ENCODE assay signal across 13 mouse cellular contexts in genomic region chr16:74683371-74683770, GRCm38 (mm10).
DNase-seq lines count a peak whose midpoint lies in the region; ATAC-seq and TF ChIP-seq lines count a peak whose summit lies in the region.
"Had no signal": no experiment of that assay in that cellular context is flagged by ENCODE, and none has a peak within 500 bp of the region (broad histone marks: within the 10 kb centered on the region; RNA-seq: fewer than 3 reads in every experiment).

No protein-coding gene starts in this region.

- DNase-seq in frontal cortex, postnatal 10 days (ENCODE audit: low spot score in 2 of 2): no peak
- DNase-seq in left cerebral cortex, postnatal 14 days (ENCODE audit: low spot score in 2 of 2): peak; percentile 22 to 26
- DNase-seq in left cerebral cortex, adult 11 months (ENCODE audit: low spot score): no peak
- DNase-seq in 416B (ENCODE audit: low read depth): peak; percentile 66
- no peak for DNase-seq in gastrocnemius, adult 8-10 months (ENCODE audit: low spot score in 2 of 2)
- DNase-seq: cerebellum, adult 9-10 months; heart, adult 11 months; kidney, adult 8-10 months; left cerebral cortex, postnatal 4 days; spleen, adult 18-20 months had no signal

- TF ChIP-seq CTCF in cortical plate, adult 2 months (IDR thresholded peaks at IDR 0.05; ENCODE audit: extremely low read depth, insufficient read depth, low read length): peak; percentile 35; the same call in 1 of the 2 replicates

- TF ChIP-seq POLR2A in cortical plate, adult 2 months (IDR thresholded peaks at IDR 0.05; ENCODE audit: extremely low read depth, insufficient read depth, low read length): no peak

- intact Hi-C loops in left cerebral cortex, postnatal 14 days (cut with DNase I): loop anchor here (10.0 kb wide), 2 partner anchors 269 to 1689 kb away; partner anchors contain the start of gene Robo2

- H3K27ac ChIP-seq in cortical plate, adult 2 months (ENCODE audit: insufficient read depth, low read length): no peak overlapping the region
- H3K27ac ChIP-seq: lung, embryonic 15.5 days had no signal

- peak; percentile 59; the same call in 1 of the 2 replicates for ATAC-seq in frontal cortex, adult (ENCODE audit: low TSS enrichment)

- no peaks in the 10 kb centered on the region for H3K4me1 ChIP-seq in cortical plate, adult 2 months (ENCODE audit: control insufficient read depth, insufficient read depth, low read length)
- H3K4me1 ChIP-seq: lung, embryonic 15.5 days had no signal

- no peak overlapping the region for H3K4me3 ChIP-seq in cortical plate, adult 2 months (ENCODE audit: insufficient read depth, low read length)
- H3K4me3 ChIP-seq: lung, embryonic 15.5 days had no signal

Comparison
In these comparisons a context has a peak if more than half of its experiments do, and no peak if none do; other contexts are left out.
1. DNase-seq: peak in left cerebral cortex, postnatal 14 days (2 of 2) and 416B (single experiment); none in frontal cortex, postnatal 10 days (0 of 2), left cerebral cortex, adult 11 months (single experiment) and gastrocnemius, adult 8-10 months (0 of 2).